Mouse (Mus musculus) limb, embryonic 11.5 days (tissue): ENCODE results near the gene Fcamr. TPM values are rescaled to one million over a fixed set of nuclear protein-coding genes. Genes with fewer than 3 reads are reported as not detected.

Experiments
- ATAC-seq: fragments of 200-750 bp; cut with Nextera tagmentation; 2 replicates; pipeline ENCODE4 v1.8.0; 2017; ENCODE audit warnings: low read depth; ENCODE audit not compliant: insufficient number of reproducible peaks, low FRiP score, low TSS enrichment
- DNase-seq: peaks from one replicate; pipeline ENCODE4 v3.0.0-alpha.2; 2015; ENCODE audit warnings: low spot score
- H3K27ac ChIP-seq: fragments of 300-500 bp; sonication (generic); replicated peaks from 2 replicates; pipeline ENCODE4 v1.5.1; 2014; ENCODE audit warnings: low read depth, mild to moderate bottlenecking, low read length
- H3K27me3 ChIP-seq: fragments of 300-500 bp; sonication (generic); 2 replicates; pipeline ENCODE4 v1.6.1; 2014; ENCODE audit warnings: mild to moderate bottlenecking, low read length, mixed read lengths; ENCODE audit not compliant: control insufficient read depth, insufficient read depth
- H3K36me3 ChIP-seq: fragments of 300-500 bp; sonication (generic); 2 replicates; pipeline ENCODE4 v1.6.1; 2014; ENCODE audit warnings: mild to moderate bottlenecking, low read length, moderate library complexity, mixed read lengths; ENCODE audit not compliant: control insufficient read depth, insufficient read depth
- H3K4me1 ChIP-seq: fragments of 300-500 bp; sonication (generic); 2 replicates; pipeline ENCODE4 v1.6.1; 2014; ENCODE audit warnings: low read length, mixed read lengths; ENCODE audit not compliant: control insufficient read depth, insufficient read depth
- H3K4me2 ChIP-seq: fragments of 300-500 bp; sonication (generic); 2 replicates; pipeline ENCODE4 v1.6.1; 2014; ENCODE audit warnings: low read depth, mild to moderate bottlenecking, moderate library complexity; ENCODE audit not compliant: severe bottlenecking
- H3K4me3 ChIP-seq: fragments of 300-500 bp; sonication (generic); 2 replicates; pipeline ENCODE4 v1.5.1; 2014; ENCODE audit warnings: low read depth, low read length
- H3K9ac ChIP-seq: fragments of 300-500 bp; sonication (generic); 2 replicates; pipeline ENCODE4 v1.6.1; 2014; ENCODE audit warnings: mild to moderate bottlenecking, low read length
- H3K9me3 ChIP-seq: fragments of 300-500 bp; sonication (generic); 2 replicates; pipeline ENCODE4 v1.6.1; 2016; ENCODE audit warnings: low read length; ENCODE audit not compliant: control insufficient read depth
- WGBS: fragments of 180-500 bp; shearing (Covaris S2); extraction: QIAGEN DNeasy Blood & Tissue Kit; methylation state at CpG from one replicate; pipeline ENCODE4 v1.1.7; 2014; 5-methylcytosine and 5-hydroxymethylcytosine counted together
- polyA plus RNA-seq: library from polyadenylated mRNA; unstranded; fragments of >200 nt; fragmentation: Nextera tagmentation; extraction: Ambion mirVana; gene quantifications from 2 replicates; pipeline ENCODE4 v1.2.1, GENCODE M21; 2014

The Fcamr gene
- polyA plus RNA-seq, 1 experiment from 2014 or later = not detected

- no peak overlapping the region for H3K4me3 ChIP-seq
- H3K9me3 ChIP-seq = no peaks in the 10 kb centered on the region
- ATAC-seq (no peak), DNase-seq (no peak)
- WGBS = 70% methylated on average over 5 of the region's 5 CpGs
- no peaks in the 10 kb centered on the region for H3K4me1 ChIP-seq
- H3K36me3 ChIP-seq = no peaks in the 10 kb centered on the region
- H3K27ac ChIP-seq = no peak overlapping the region
- H3K4me2 ChIP-seq = no peak overlapping the region
- H3K27me3 ChIP-seq = no peaks in the 10 kb centered on the region
- H3K9ac ChIP-seq = no peak overlapping the region
Observed at GRCm38 (mm10) chr1:130832230-130833149, 31.8 kb downstream of the Fcamr start.

DNA sequence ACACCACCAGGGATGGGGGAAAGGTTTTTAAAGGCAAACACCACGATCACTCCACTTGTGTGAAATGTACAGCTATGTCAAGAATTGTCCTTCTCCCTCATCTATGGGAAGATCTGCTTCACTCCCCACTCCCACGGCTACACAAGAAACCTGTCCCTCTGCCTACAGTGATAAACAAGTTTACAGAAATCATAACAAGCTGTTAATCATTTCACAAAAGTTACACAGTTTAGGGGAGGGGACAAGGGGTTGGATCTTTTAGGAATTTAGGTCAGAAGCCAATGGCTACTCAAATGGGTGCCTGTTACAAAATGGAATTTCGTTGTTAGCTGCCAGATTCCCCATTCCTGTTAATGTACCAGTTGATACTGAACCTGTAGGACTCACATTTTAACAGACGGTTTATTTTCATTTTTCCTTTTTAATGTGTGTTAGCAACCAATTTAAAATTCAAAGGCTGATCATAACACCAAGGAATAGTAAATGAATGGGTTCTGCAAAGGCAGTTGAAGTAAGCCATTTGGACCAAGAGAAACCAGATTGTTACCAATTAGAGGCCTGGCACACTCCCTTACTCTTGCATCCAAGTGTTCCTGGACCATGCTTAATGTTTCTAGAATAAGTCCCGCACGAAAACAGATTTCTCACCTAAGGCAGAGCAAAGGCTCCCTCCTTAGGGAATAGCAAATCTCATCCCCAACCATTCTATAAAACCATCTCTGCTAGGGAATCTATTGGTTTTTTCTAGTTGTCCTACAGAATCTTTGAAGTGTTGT lies 34.6 kb downstream of the Fcamr start:
- Histone ChIP-seq H3K27me3 (no peaks in the 10 kb centered on the region), H3K36me3 (no peaks in the 10 kb centered on the region), H3K9ac (no peak overlapping the region), H3K4me3 (no peak overlapping the region), H3K9me3 (no peaks in the 10 kb centered on the region), H3K27ac (no peak overlapping the region), H3K4me1 (no peaks in the 10 kb centered on the region), H3K4me2 (no peak overlapping the region)
- ATAC-seq (no peak), DNase-seq (no peak)
- 91% methylated on average over 6 of the region's 6 CpGs for WGBS

GRCm38 (mm10) chr1:130838288-130838687 lies 37.6 kb downstream of the Fcamr start:
- Histone ChIP-seq H3K36me3 (no peaks in the 10 kb centered on the region), H3K9me3 (no peaks in the 10 kb centered on the region), H3K27me3 (no peaks in the 10 kb centered on the region), H3K4me2 (no peak overlapping the region), H3K9ac (no peak overlapping the region), H3K4me1 (no peaks in the 10 kb centered on the region), H3K27ac (no peak overlapping the region), H3K4me3 (no peak overlapping the region)
- DNase-seq (no peak), ATAC-seq (no peak)
- 58% methylated on average over 6 of the region's 6 CpGs for WGBS

DNA sequence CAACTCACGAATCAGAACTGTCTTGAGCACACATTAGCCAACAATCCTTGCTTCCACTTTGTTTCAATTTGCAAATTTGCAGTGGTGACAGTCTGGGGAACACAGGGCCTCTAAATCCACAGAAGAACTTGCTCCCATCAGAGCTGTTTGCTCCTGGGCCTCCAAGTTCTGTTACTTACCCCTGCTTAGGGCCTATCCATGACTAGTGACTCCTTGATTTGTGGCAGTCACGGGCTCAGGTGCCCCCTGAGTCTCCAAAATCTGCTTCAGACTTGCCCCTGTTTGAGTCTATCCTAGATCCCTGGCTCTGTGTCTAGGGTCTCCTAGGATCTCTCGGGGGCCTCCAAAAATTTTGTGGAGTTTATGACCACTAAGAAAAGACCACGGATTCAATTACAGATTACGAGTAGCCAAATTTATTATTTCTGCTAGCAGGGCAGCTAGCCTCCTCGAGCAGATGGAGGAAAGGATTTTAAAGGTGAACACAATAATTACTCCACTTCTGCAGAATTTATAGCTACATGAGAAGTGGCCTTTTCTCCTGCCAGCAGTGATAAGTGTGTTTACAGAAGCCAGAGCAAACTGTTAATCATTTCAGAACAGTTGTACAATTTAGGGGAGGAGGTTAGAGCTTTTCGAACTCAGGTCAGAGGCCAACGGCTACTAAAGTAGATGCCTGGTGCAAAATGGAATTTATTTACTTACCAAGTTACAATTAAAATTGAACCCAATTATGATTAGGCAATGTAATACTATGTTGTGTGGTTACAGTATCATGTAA lies 40.1 kb downstream of the Fcamr start:
- ATAC-seq = no peak
- Histone ChIP-seq H3K9ac (no peak overlapping the region), H3K36me3 (no peaks in the 10 kb centered on the region), H3K27ac (no peak overlapping the region), H3K4me3 (no peak overlapping the region), H3K27me3 (no peaks in the 10 kb centered on the region), H3K9me3 (no peaks in the 10 kb centered on the region), H3K4me1 (no peaks in the 10 kb centered on the region), H3K4me2 (no peak overlapping the region)
- no peak for DNase-seq
- 43% methylated on average over 8 of the region's 8 CpGs for WGBS

DNA sequence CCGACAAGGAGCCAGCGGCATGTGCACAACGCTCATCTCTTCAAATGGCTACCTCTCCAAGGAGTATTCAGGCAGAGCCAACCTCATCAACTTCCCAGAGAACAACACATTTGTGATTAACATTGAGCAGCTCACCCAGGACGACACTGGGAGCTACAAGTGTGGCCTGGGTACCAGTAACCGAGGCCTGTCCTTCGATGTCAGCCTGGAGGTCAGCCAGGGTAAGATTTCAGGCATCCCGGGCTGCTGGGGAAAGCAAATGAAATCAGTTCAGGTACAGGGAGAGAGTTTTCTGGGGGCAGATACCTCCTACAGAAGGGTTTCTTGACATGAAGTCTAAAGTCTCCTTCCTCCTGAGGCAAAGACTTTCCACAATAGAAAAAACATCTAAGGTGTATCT lies 40.9 kb downstream of the Fcamr start:
- no peak overlapping the region for H3K27ac ChIP-seq
- DNase-seq (no peak), ATAC-seq (no peak)
- no peaks in the 10 kb centered on the region for H3K9me3 ChIP-seq
- H3K9ac ChIP-seq = no peak overlapping the region
- WGBS = 90% methylated on average over 7 of the region's 7 CpGs
- no peaks in the 10 kb centered on the region for H3K36me3 ChIP-seq
- no peak overlapping the region for H3K4me2 ChIP-seq
- H3K4me1 ChIP-seq = no peaks in the 10 kb centered on the region
- H3K4me3 ChIP-seq = no peak overlapping the region
- H3K27me3 ChIP-seq = no peaks in the 10 kb centered on the region

- WGBS = 91% methylated on average over 7 of the region's 7 CpGs
- Histone ChIP-seq H3K4me1 (no peaks in the 10 kb centered on the region), H3K27ac (no peak overlapping the region), H3K4me3 (no peak overlapping the region), H3K9ac (no peak overlapping the region), H3K36me3 (no peaks in the 10 kb centered on the region), H3K9me3 (no peaks in the 10 kb centered on the region), H3K4me2 (no peak overlapping the region), H3K27me3 (no peaks in the 10 kb centered on the region)
- ATAC-seq (no peak), DNase-seq (no peak)
Observed at GRCm38 (mm10) chr1:130844516-130844915, 43.8 kb downstream of the Fcamr start.

DNA sequence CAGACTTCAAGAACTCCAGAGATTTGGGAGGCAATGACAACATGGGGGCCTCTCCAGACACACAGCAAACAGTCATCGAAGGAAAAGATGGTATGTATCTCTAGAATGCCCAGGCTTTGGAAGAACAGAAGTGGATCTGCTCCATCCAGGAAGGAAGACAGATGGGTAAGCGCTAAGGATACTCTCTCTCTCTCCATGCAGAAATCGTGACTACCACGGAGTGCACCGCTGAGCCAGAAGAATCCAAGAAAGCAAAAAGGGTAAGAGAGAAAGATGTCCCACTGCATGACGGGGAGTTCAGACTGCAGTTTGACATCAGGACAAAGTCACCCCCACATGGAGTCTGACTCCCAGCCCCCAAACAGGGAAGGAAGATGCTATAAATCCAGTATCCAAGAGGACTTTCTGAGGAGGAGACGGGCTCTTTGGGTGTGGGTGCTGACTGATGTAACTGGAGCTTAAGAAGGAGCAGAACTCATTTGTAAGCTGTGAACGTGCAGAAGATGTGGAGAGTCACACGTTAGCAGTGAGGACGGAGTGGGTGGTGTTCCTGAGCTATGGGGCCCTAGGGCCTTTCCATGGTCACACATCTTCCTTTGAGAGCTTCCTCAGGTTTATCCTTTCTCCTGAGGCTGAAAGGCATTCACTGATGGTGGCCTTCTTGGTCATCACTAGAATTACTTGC lies 49.0 kb downstream of the Fcamr start:
- no peak overlapping the region for H3K4me3 ChIP-seq
- no peak for ATAC-seq
- H3K9me3 ChIP-seq = no peaks in the 10 kb centered on the region
- no peaks in the 10 kb centered on the region for H3K27me3 ChIP-seq
- no peak overlapping the region for H3K9ac ChIP-seq
- no peaks in the 10 kb centered on the region for H3K4me1 ChIP-seq
- WGBS = 89% methylated on average over 10 of the region's 10 CpGs
- DNase-seq = no peak
- no peak overlapping the region for H3K4me2 ChIP-seq
- no peak overlapping the region for H3K27ac ChIP-seq
- H3K36me3 ChIP-seq = no peaks in the 10 kb centered on the region

- Histone ChIP-seq H3K4me3 (no peak overlapping the region), H3K9ac (no peak overlapping the region), H3K36me3 (no peaks in the 10 kb centered on the region), H3K4me2 (no peak overlapping the region), H3K27me3 (no peaks in the 10 kb centered on the region), H3K27ac (no peak overlapping the region), H3K9me3 (no peaks in the 10 kb centered on the region), H3K4me1 (no peaks in the 10 kb centered on the region)
- DNase-seq = no peak
- 92% methylated on average over 5 of the region's 5 CpGs for WGBS
- ATAC-seq = no peak
Observed at GRCm38 (mm10) chr1:130850405-130850804, 49.7 kb downstream of the Fcamr start.
